Mouse (Mus musculus) neural tube, embryonic 10.5 days (tissue): Measurements from ENCODE around the gene Angptl4.
A peak's percentile ranks its signal among the peaks of the same experiment; 100 is the strongest.

Experiments used
- DNase-seq: peaks from one replicate; pipeline ENCODE4 v3.0.0-alpha.2; 2017; ENCODE audit warnings: low spot score; ENCODE audit errors: extremely low spot score

Angptl4 gene

GRCm38 (mm10) chr17:33804745-33805144 lies 23.1 kb upstream of the Angptl4 start:
- DNase-seq: no peak

GRCm38 (mm10) chr17:33804205-33804604 lies 22.6 kb upstream of the Angptl4 start:
- DNase-seq: no peak

GRCm38 (mm10) chr17:33802221-33802620 lies 20.6 kb upstream of the Angptl4 start:
- no peak for DNase-seq

- no peak for DNase-seq
Observed at GRCm38 (mm10) chr17:33799277-33799676, 17.6 kb upstream of the Angptl4 start.

- no peak for DNase-seq
Observed at GRCm38 (mm10) chr17:33798306-33798705, 16.7 kb upstream of the Angptl4 start.

- no peak for DNase-seq
Observed at GRCm38 (mm10) chr17:33788732-33789131, 7.1 kb upstream of the Angptl4 start.

- no peak for DNase-seq
Observed at GRCm38 (mm10) chr17:33786375-33786774, 4.7 kb upstream of the Angptl4 start.

GRCm38 (mm10) chr17:33784939-33785338 lies 3.3 kb upstream of the Angptl4 start:
- no peak for DNase-seq

GRCm38 (mm10) chr17:33783408-33783807 lies 1.8 kb upstream of the Angptl4 start:
- DNase-seq: no peak

- DNase-seq: no peak
Observed at GRCm38 (mm10) chr17:33782067-33782466, 437 bp upstream of the Angptl4 start.

- no peak for DNase-seq
Observed at GRCm38 (mm10) chr17:33780431-33780830, 1.2 kb downstream of the Angptl4 start.

- DNase-seq: no peak
Observed at GRCm38 (mm10) chr17:33779967-33780295, 1.7 kb downstream of the Angptl4 start.

- DNase-seq: peak; percentile 79
Observed at GRCm38 (mm10) chr17:33779271-33779966, 2.2 kb downstream of the Angptl4 start.

GRCm38 (mm10) chr17:33775287-33775686 lies 6.3 kb downstream of the Angptl4 start:
- no peak for DNase-seq

GRCm38 (mm10) chr17:33774573-33775155 lies 7.0 kb downstream of the Angptl4 start:
- DNase-seq: no peak

GRCm38 (mm10) chr17:33773871-33774572 lies 7.6 kb downstream of the Angptl4 start:
- no peak for DNase-seq

GRCm38 (mm10) chr17:33773426-33773825 lies 8.2 kb downstream of the Angptl4 start:
- no peak for DNase-seq

- DNase-seq: no peak
Observed at GRCm38 (mm10) chr17:33771617-33772016, 10.0 kb downstream of the Angptl4 start.

- no peak for DNase-seq
Observed at GRCm38 (mm10) chr17:33766389-33766788, 15.2 kb downstream of the Angptl4 start.

- peak; percentile 97 for DNase-seq
Observed at GRCm38 (mm10) chr17:33760255-33761165, 21.1 kb downstream of the Angptl4 start, which contains the start of gene Rab11b. Gene Rab11b, minus strand, starts transcription at chr17:33760530.

GRCm38 (mm10) chr17:33759767-33760254 lies 21.8 kb downstream of the Angptl4 start:
- peak; percentile 94 for DNase-seq
